Mouse (Mus musculus): ENCODE measurements at regions not wholly inside any gene's neighbourhood (a gene's known extent, or its start where the extent isn't known, plus 50 kb on each side); places are given as distances from the start of the nearest gene placed in this dataset.
"Not testable (repeated sequence)": the region's sequence is repeated elsewhere in the genome, so short reads cannot be mapped to it uniquely, and the experiment has no call there.

- peak; percentile 48 for DNase-seq
These were observed 96.9 kb downstream of the Vcpkmt start for GRCm38 (mm10) chr12:69485652-69486651.

- no peak for DNase-seq
These were observed 101.4 kb downstream of the Vcpkmt start for GRCm38 (mm10) chr12:69481420-69481819.

GRCm38 (mm10) chr12:69476631-69477091, 104.4 kb upstream of the Gm9887 start:
- DNase-seq: no peak

GRCm38 (mm10) chr12:69476131-69476530, 103.9 kb upstream of the Gm9887 start:
- no peak for DNase-seq

GRCm38 (mm10) chr12:69474916-69475661, 102.8 kb upstream of the Gm9887 start:
- DNase-seq: no peak

- no peak for DNase-seq
These were observed 102.1 kb upstream of the Gm9887 start for GRCm38 (mm10) chr12:69474141-69474915.

GRCm38 (mm10) chr12:69473379-69474057, 101.3 kb upstream of the Gm9887 start:
- no peak for DNase-seq

- no peak for DNase-seq
These were observed 100.7 kb upstream of the Gm9887 start for GRCm38 (mm10) chr12:69472912-69473311.

- no peak for DNase-seq
These were observed 99.6 kb upstream of the Gm9887 start for GRCm38 (mm10) chr12:69471876-69472275.

GRCm38 (mm10) chr12:69469004-69469403, 96.7 kb upstream of the Gm9887 start:
- DNase-seq: no peak

- no peak for DNase-seq
These were observed 95.1 kb upstream of the Gm9887 start for GRCm38 (mm10) chr12:69467363-69467762.

GRCm38 (mm10) chr12:69464906-69465305, 92.6 kb upstream of the Gm9887 start:
- DNase-seq: no peak

GRCm38 (mm10) chr12:69463327-69463726, 91.1 kb upstream of the Gm9887 start:
- DNase-seq: not testable (repeated sequence)

GRCm38 (mm10) chr12:69461888-69462840, 89.9 kb upstream of the Gm9887 start:
- no peak for DNase-seq

GRCm38 (mm10) chr12:69460552-69461079, 88.4 kb upstream of the Gm9887 start:
- DNase-seq: no peak

GRCm38 (mm10) chr12:69458170-69458841, 86.0 kb upstream of the Gm9887 start:
- DNase-seq: peak; percentile 74

GRCm38 (mm10) chr12:69456746-69457145, 84.5 kb upstream of the Gm9887 start:
- peak; percentile 17 for DNase-seq

GRCm38 (mm10) chr12:69456116-69456515, 83.9 kb upstream of the Gm9887 start:
- DNase-seq: no peak

- DNase-seq: no peak
These were observed 83.3 kb upstream of the Gm9887 start for GRCm38 (mm10) chr12:69455566-69455965.

GRCm38 (mm10) chr12:69453544-69453943, 81.3 kb upstream of the Gm9887 start:
- DNase-seq: no peak
